Mouse (Mus musculus) lung, adult 2 months (tissue): Measurements from ENCODE around the gene Anapc11.

ENCODE experiments used
- CTCF ChIP-seq: fragments of 200-500 bp; IDR thresholded peaks from 2 replicates; pipeline ENCODE4 v1.5.1; 2011; ENCODE audit warnings: mild to moderate bottlenecking, low read length, control low read depth; ENCODE audit not compliant: insufficient read depth
- POLR2A ChIP-seq: fragments of 200-500 bp; IDR thresholded peaks from 2 replicates; pipeline ENCODE4 v1.6.1; 2011; ENCODE audit warnings: low read depth, mild to moderate bottlenecking, control low read depth, low read length, borderline replicate concordance; ENCODE audit errors: extremely low read depth

- TF ChIP-seq CTCF (no peak), POLR2A (no peak)
Measured at GRCm38 (mm10) chr11:120603545-120603944, 5.3 kb downstream of the Anapc11 start.
